Mouse (Mus musculus) MEL (cell line): ENCODE data around the gene Amigo3. TPM values are rescaled to one million over a fixed set of nuclear protein-coding genes. Genes with fewer than 3 reads are reported as not detected.

Experiments used
- DNase-seq: peaks from one replicate; pipeline ENCODE4 v3.0.0; 2011; ENCODE audit warnings: low read depth, low spot score
- H3K27ac ChIP-seq: 2 replicates; pipeline ENCODE4 v1.5.1; 2012; ENCODE audit warnings: low read depth, mild to moderate bottlenecking, control low read depth, low read length, moderate library complexity; ENCODE audit not compliant: control insufficient read depth
- H3K27me3 ChIP-seq, 2 experiments: fragments of 150-350 bp in 1 of 2; sonication (generic) in 1 of 2; 2 replicates each; pipeline ENCODE4 v1.6.1; 2012; ENCODE audit warnings: low read length in 2 of 2, mild to moderate bottlenecking in 2 of 2, improper control_type of control experiment in 1 of 2, moderate library complexity in 1 of 2; ENCODE audit not compliant: insufficient read depth in 2 of 2, control insufficient read depth in 1 of 2
- H3K36me3 ChIP-seq, 2 experiments: 2 replicates each; pipeline ENCODE4 v1.6.1; 2012 to 2014; ENCODE audit warnings: low read length in 2 of 2, improper control_type of control experiment in 1 of 2, inconsistent platforms in 1 of 2, mild to moderate bottlenecking in 1 of 2; ENCODE audit not compliant: insufficient read depth in 2 of 2, control insufficient read depth in 1 of 2
- H3K4me1 ChIP-seq, 2 experiments: fragments of 150-350 bp in 1 of 2; sonication (generic) in 1 of 2; 2 replicates each; pipeline ENCODE4 v1.6.1; 2012; ENCODE audit warnings: low read length in 2 of 2, improper control_type of control experiment in 1 of 2, mild to moderate bottlenecking in 1 of 2; ENCODE audit not compliant: insufficient read depth in 2 of 2, control insufficient read depth in 1 of 2
- H3K4me3 ChIP-seq, 2 experiments: fragments of 150-350 bp in 1 of 2; sonication (generic) in 1 of 2; 2 replicates each; pipeline ENCODE4 v1.5.1; 2012; ENCODE audit warnings: low read depth in 2 of 2, low read length in 2 of 2, mild to moderate bottlenecking in 2 of 2, moderate library complexity in 2 of 2, control low read depth in 1 of 2, improper control_type of control experiment in 1 of 2; ENCODE audit not compliant: control insufficient read depth in 1 of 2, insufficient read depth in 1 of 2
- H3K79me2 ChIP-seq: 2 replicates; pipeline ENCODE4 v1.6.1; 2012; ENCODE audit warnings: mild to moderate bottlenecking, low read length, moderate library complexity; ENCODE audit not compliant: control insufficient read depth, poor library complexity, insufficient read depth
- H3K9ac ChIP-seq: 2 replicates; pipeline ENCODE4 v1.6.1; 2012; ENCODE audit warnings: low read depth, mild to moderate bottlenecking, control low read depth, low read length, moderate library complexity; ENCODE audit not compliant: control insufficient read depth, poor library complexity, severe bottlenecking
- H3K9me3 ChIP-seq: fragments of 150-350 bp; sonication (generic); replicated peaks from 2 replicates; pipeline ENCODE4 v1.6.1; 2012; ENCODE audit warnings: mild to moderate bottlenecking, low read length, improper control_type of control experiment, moderate library complexity; ENCODE audit not compliant: insufficient read depth
- BHLHE40 ChIP-seq: IDR thresholded peaks from 2 replicates; pipeline ENCODE4 v1.6.1; 2012; ENCODE audit warnings: low read depth, mild to moderate bottlenecking, inconsistent platforms, low read length, improper control_type of control experiment, borderline replicate concordance
- CHD1 ChIP-seq: IDR thresholded peaks from 2 replicates; pipeline ENCODE4 v1.6.1; 2012; ENCODE audit warnings: low read depth, mild to moderate bottlenecking, inconsistent platforms, low read length, improper control_type of control experiment
- CHD2 ChIP-seq: IDR thresholded peaks from 2 replicates; pipeline ENCODE4 v1.6.1; 2011; ENCODE audit warnings: low read length, improper control_type of control experiment
- CTCF ChIP-seq, 3 experiments: IDR thresholded peaks in 2 of 3; conservative IDR thresholded peaks in 1 of 3; 2 replicates each; pipeline ENCODE4 v1.5.1; 2011 to 2012; ENCODE audit warnings: low read length in 3 of 3, low read depth in 2 of 3, mild to moderate bottlenecking in 2 of 3, improper control_type of control experiment in 1 of 3, inconsistent platforms in 1 of 3, mixed read lengths in 1 of 3, moderate library complexity in 1 of 3; ENCODE audit not compliant: control insufficient read depth in 1 of 3, insufficient read depth in 1 of 3, poor library complexity in 1 of 3, severe bottlenecking in 1 of 3
- ELF1 ChIP-seq: IDR thresholded peaks from 2 replicates; pipeline ENCODE4 v1.6.1; 2014; ENCODE audit warnings: low read depth, mild to moderate bottlenecking, inconsistent platforms, low read length, improper control_type of control experiment, moderate library complexity
- EP300 ChIP-seq, 2 experiments: IDR thresholded peaks; 2 replicates each; pipeline ENCODE4 v1.6.1; 2011; ENCODE audit warnings: improper control_type of control experiment in 2 of 2, low read length in 2 of 2, low read depth in 1 of 2, mild to moderate bottlenecking in 1 of 2
- GABPA ChIP-seq: IDR thresholded peaks from 2 replicates; pipeline ENCODE4 v1.6.1; 2012; ENCODE audit warnings: low read depth, mild to moderate bottlenecking, inconsistent platforms, low read length, improper control_type of control experiment, moderate library complexity
- GATA1 ChIP-seq: IDR thresholded peaks from 2 replicates; pipeline ENCODE4 v1.6.1; 2011; ENCODE audit warnings: low read depth, low read length, improper control_type of control experiment
- HCFC1 ChIP-seq: IDR thresholded peaks from 2 replicates; pipeline ENCODE4 v1.6.1; 2012; ENCODE audit warnings: low read depth, mild to moderate bottlenecking, inconsistent platforms, low read length, improper control_type of control experiment, moderate library complexity
- JUND ChIP-seq: IDR thresholded peaks from 2 replicates; pipeline ENCODE4 v1.6.1; 2011; ENCODE audit warnings: low read depth, mild to moderate bottlenecking, improper control_type of control experiment, low read length
- KAT2A ChIP-seq: conservative IDR thresholded peaks from 2 replicates; pipeline ENCODE4 v1.6.1; 2012; ENCODE audit warnings: low read depth, low read length, improper control_type of control experiment, inconsistent platforms
- MAFK ChIP-seq: IDR thresholded peaks from 2 replicates; pipeline ENCODE4 v1.6.1; 2011; ENCODE audit warnings: low read depth, mild to moderate bottlenecking, low read length, improper control_type of control experiment, borderline replicate concordance
- MAX ChIP-seq: IDR thresholded peaks from 2 replicates; pipeline ENCODE4 v1.6.1; 2011; ENCODE audit warnings: low read length, improper control_type of control experiment
- MAZ ChIP-seq: IDR thresholded peaks from 2 replicates; pipeline ENCODE4 v1.6.1; 2012; ENCODE audit warnings: low read depth, mild to moderate bottlenecking, inconsistent platforms, low read length, improper control_type of control experiment
- MEF2A ChIP-seq: IDR thresholded peaks from 2 replicates; pipeline ENCODE4 v1.6.1; 2014; ENCODE audit warnings: low read depth, mild to moderate bottlenecking, inconsistent platforms, low read length, improper control_type of control experiment; ENCODE audit not compliant: poor library complexity, insufficient replicate concordance, severe bottlenecking; ENCODE audit errors: extremely low read depth
- MXI1 ChIP-seq: IDR thresholded peaks from 2 replicates; pipeline ENCODE4 v1.6.1; 2011; ENCODE audit warnings: mild to moderate bottlenecking, low read depth, low read length, improper control_type of control experiment
- MYB ChIP-seq: IDR thresholded peaks from 2 replicates; pipeline ENCODE4 v1.6.1; 2011; ENCODE audit warnings: mild to moderate bottlenecking, low read depth, low read length, improper control_type of control experiment
- MYC ChIP-seq: IDR thresholded peaks from 2 replicates; pipeline ENCODE4 v1.6.1; 2011; ENCODE audit warnings: low read depth, mild to moderate bottlenecking, low read length, improper control_type of control experiment, moderate library complexity
- NRF1 ChIP-seq: IDR thresholded peaks from 2 replicates; pipeline ENCODE4 v1.6.1; 2014; ENCODE audit warnings: low read depth, mild to moderate bottlenecking, inconsistent platforms, low read length, improper control_type of control experiment, moderate library complexity; ENCODE audit not compliant: poor library complexity, insufficient read depth, severe bottlenecking
- POLR2A ChIP-seq, 2 experiments: IDR thresholded peaks; 2 replicates each; pipeline ENCODE4 v1.6.1; 2011 to 2012; ENCODE audit warnings: low read length in 2 of 2, mild to moderate bottlenecking in 2 of 2, control low read depth in 1 of 2, improper control_type of control experiment in 1 of 2, low read depth in 1 of 2, moderate library complexity in 1 of 2; ENCODE audit not compliant: control insufficient read depth in 1 of 2, insufficient read depth in 1 of 2, poor library complexity in 1 of 2
- POLR2AphosphoS5 ChIP-seq: IDR thresholded peaks from 2 replicates; pipeline ENCODE4 v1.6.1; 2012; ENCODE audit warnings: low read depth, borderline replicate concordance, mild to moderate bottlenecking, inconsistent platforms, low read length, moderate library complexity, mixed read lengths
- RAD21 ChIP-seq: IDR thresholded peaks from 2 replicates; pipeline ENCODE4 v1.6.1; 2011; ENCODE audit warnings: mild to moderate bottlenecking, low read depth, low read length, improper control_type of control experiment
- RCOR1 ChIP-seq: IDR thresholded peaks from 2 replicates; pipeline ENCODE4 v1.6.1; 2012; ENCODE audit warnings: low read depth, mild to moderate bottlenecking, inconsistent platforms, low read length, improper control_type of control experiment
- SIN3A ChIP-seq: IDR thresholded peaks from 2 replicates; pipeline ENCODE4 v1.6.1; 2012; ENCODE audit warnings: low read length, improper control_type of control experiment, inconsistent platforms
- SMC3 ChIP-seq: IDR thresholded peaks from 2 replicates; pipeline ENCODE4 v1.6.1; 2011; ENCODE audit warnings: low read depth, low read length, improper control_type of control experiment
- TAL1 ChIP-seq: IDR thresholded peaks from 2 replicates; pipeline ENCODE4 v1.6.1; 2012; ENCODE audit warnings: mild to moderate bottlenecking, inconsistent platforms, low read length, moderate library complexity, mixed read lengths
- TBP ChIP-seq: IDR thresholded peaks from 2 replicates; pipeline ENCODE4 v1.8.0; 2011; ENCODE audit warnings: low read depth, low read length, improper control_type of control experiment
- TCF12 ChIP-seq: IDR thresholded peaks from 2 replicates; pipeline ENCODE4 v1.6.1; 2014; ENCODE audit warnings: low read depth, mild to moderate bottlenecking, inconsistent platforms, low read length, improper control_type of control experiment, moderate library complexity
- UBTF ChIP-seq: IDR thresholded peaks from 2 replicates; pipeline ENCODE4 v1.6.1; 2012; ENCODE audit warnings: low read depth, mild to moderate bottlenecking, inconsistent platforms, low read length, improper control_type of control experiment, moderate library complexity, borderline replicate concordance; ENCODE audit not compliant: insufficient read depth
- USF1 ChIP-seq: IDR thresholded peaks from 2 replicates; pipeline ENCODE4 v1.6.1; 2014; ENCODE audit warnings: low read depth, mild to moderate bottlenecking, inconsistent platforms, low read length, improper control_type of control experiment, moderate library complexity
- USF2 ChIP-seq, 2 experiments: IDR thresholded peaks; 2 replicates each; pipeline ENCODE4 v1.6.1; 2011 to 2012; ENCODE audit warnings: improper control_type of control experiment in 2 of 2, low read length in 2 of 2, borderline replicate concordance in 1 of 2, inconsistent platforms in 1 of 2, low read depth in 1 of 2, mild to moderate bottlenecking in 1 of 2; ENCODE audit not compliant: insufficient read depth in 1 of 2
- ZC3H11A ChIP-seq: IDR thresholded peaks from 2 replicates; pipeline ENCODE4 v1.6.1; 2012; ENCODE audit warnings: low read depth, mild to moderate bottlenecking, inconsistent platforms, low read length, improper control_type of control experiment
- ZKSCAN1 ChIP-seq: IDR thresholded peaks from 2 replicates; pipeline ENCODE4 v1.6.1; 2012; ENCODE audit warnings: low read depth, mild to moderate bottlenecking, inconsistent platforms, low read length, improper control_type of control experiment, moderate library complexity
- ZMIZ1 ChIP-seq: IDR thresholded peaks from 2 replicates; pipeline ENCODE4 v1.6.1; 2012; ENCODE audit warnings: low read depth, mild to moderate bottlenecking, inconsistent platforms, low read length, improper control_type of control experiment, moderate library complexity
- ZNF384 ChIP-seq: IDR thresholded peaks from 2 replicates; pipeline ENCODE4 v1.6.1; 2012; ENCODE audit warnings: low read depth, mild to moderate bottlenecking, inconsistent platforms, low read length, improper control_type of control experiment
- polyA plus RNA-seq, 2 experiments: library from polyadenylated mRNA; stranded (reverse) in 1 of 2; unstranded in 1 of 2; fragments of >175 nt in 1 of 2; fragments of >200 nt in 1 of 2; gene quantifications; 2 replicates each; pipeline versions ENCODE4 v1.2.1 to v1.2.4; 2012; ENCODE audit warnings: low replicate concordance in 2 of 2, low read depth in 1 of 2; ENCODE audit not compliant: insufficient read length in 2 of 2, insufficient read depth in 1 of 2, missing spikeins in 1 of 2
- total RNA-seq: library from RNA; depleted of rRNA; stranded (reverse); fragments of 300-350 nt; gene quantifications from 2 replicates; pipeline ENCODE4 v1.2.3, GENCODE M21; 2012

Amigo3 gene
- total and polyA plus RNA-seq, 3 experiments = 2.2 to 3.4 TPM; not detected in 1

GRCm38 (mm10) chr9:108104766-108105548 is 52.0 kb downstream of the Amigo3 start:
- Histone ChIP-seq H3K4me3 (peak overlapping the region; percentile 49 to 68), H3K9me3 (no peaks in the 10 kb centered on the region), H3K4me1 (peaks cover 0 to 16% of the 10 kb centered on the region in 2 experiments; a peak in 2 of 4 replicates), H3K36me3 (peaks cover 0 to 9% of the 10 kb centered on the region in 2 experiments; a peak in 2 of 4 replicates), H3K79me2 (peaks cover 22% of the 10 kb centered on the region), H3K9ac (peak overlapping the region; percentile 79), H3K27ac (peak overlapping the region; percentile 57), H3K27me3 (no peaks in the 10 kb centered on the region)
- DNase-seq = peak; percentile 87
- peak; percentile 58; the same call in 1 of the 2 replicates for TF ChIP-seq HCFC1
- TF ChIP-seq ZKSCAN1 = no peak; the same call in 1 of the 2 replicates
- TF ChIP-seq MYC = peak; percentile 97
- no peak for TF ChIP-seq JUND
- TF ChIP-seq MEF2A = no peak
- peak in 1 of 2 experiments; percentile 41; a peak in 1 of 4 replicates for TF ChIP-seq EP300 (IDR thresholded peaks at IDR 0.05; ENCODE audit: low read depth in 1 of 2, low read length in 2 of 2)
- no peak for TF ChIP-seq ZC3H11A
- no peak for TF ChIP-seq MYB
- no peak for TF ChIP-seq GATA1
- TF ChIP-seq RCOR1 = no peak
- no peak for TF ChIP-seq MAZ
- no peak for TF ChIP-seq GABPA
- TF ChIP-seq SMC3 = no peak
- TF ChIP-seq ZMIZ1 = no peak
- peak; percentile 69 for TF ChIP-seq BHLHE40
- TF ChIP-seq NRF1 = no peak
- peak; percentile 26; the same call in 1 of the 2 replicates for TF ChIP-seq CHD2
- no peak for TF ChIP-seq MAFK
- TF ChIP-seq RAD21 = no peak
- TF ChIP-seq USF2 (IDR thresholded peaks at IDR 0.05; ENCODE audit: borderline replicate concordance in 1 of 2, insufficient read depth in 1 of 2, low read depth in 1 of 2, low read length in 2 of 2) = no peak
- TF ChIP-seq SIN3A = peak; percentile 83
- no peak for TF ChIP-seq ZNF384
- peak; percentile 94 for TF ChIP-seq ELF1
- TF ChIP-seq MXI1 = peak; percentile 96
- TF ChIP-seq USF1 = no peak
- no peak for TF ChIP-seq KAT2A
- TF ChIP-seq UBTF = no peak
- peak; percentile 61 to 74; a peak in 3 of 4 replicates for TF ChIP-seq POLR2A (IDR thresholded peaks at IDR 0.05; ENCODE audit: control insufficient read depth in 1 of 2, insufficient read depth in 1 of 2, low read depth in 1 of 2, low read length in 2 of 2, poor library complexity in 1 of 2)
- TF ChIP-seq CHD1 = no peak
- TF ChIP-seq CTCF (IDR thresholded peaks at IDR 0.05 in 2 of 3, conservative IDR thresholded peaks at IDR 0.05 in 1 of 3; ENCODE audit: control insufficient read depth in 1 of 3, insufficient read depth in 1 of 3, low read depth in 2 of 3, low read length in 3 of 3, poor library complexity in 1 of 3, severe bottlenecking in 1 of 3) = no peak
- TF ChIP-seq POLR2AphosphoS5 = no peak
- peak; percentile 94 for TF ChIP-seq MAX
- TF ChIP-seq TAL1 = no peak
- peak; percentile 56; the same call in 1 of the 2 replicates for TF ChIP-seq TCF12
- TF ChIP-seq TBP = peak; percentile 39; the same call in 1 of the 2 replicates
